Mouse (Mus musculus): ENCODE results near the gene Ppm1j.
"Not testable (repeated sequence)": the region's sequence is repeated elsewhere in the genome, so short reads cannot be mapped to it uniquely, and the experiment has no call there.

Gene Ppm1j

DNA sequence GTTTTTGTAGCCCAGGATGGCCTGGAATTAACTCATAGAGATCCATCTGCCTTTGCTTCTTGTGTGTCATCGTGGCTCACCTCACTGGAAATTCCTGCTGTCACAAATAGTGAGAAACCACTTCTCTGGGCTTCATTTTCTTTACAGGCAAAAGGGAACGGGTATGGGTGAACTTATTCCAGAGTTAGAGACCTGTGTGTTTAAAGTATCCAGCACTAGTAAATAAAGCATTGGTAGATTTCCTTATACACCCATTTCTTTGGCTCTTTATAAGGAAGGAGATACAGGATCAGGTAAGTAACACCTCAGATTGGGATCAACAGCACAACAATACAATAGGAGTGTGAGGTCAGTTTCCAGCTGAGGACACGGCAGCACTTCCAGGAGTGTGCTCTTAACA lies 7.2 kb downstream of the Ppm1j start, which contains the start of gene Rhoc:
TSS of gene Rhoc (plus strand) at position 301 of the 400 bp plus-strand sequence.
- no peak for DNase-seq

DNA sequence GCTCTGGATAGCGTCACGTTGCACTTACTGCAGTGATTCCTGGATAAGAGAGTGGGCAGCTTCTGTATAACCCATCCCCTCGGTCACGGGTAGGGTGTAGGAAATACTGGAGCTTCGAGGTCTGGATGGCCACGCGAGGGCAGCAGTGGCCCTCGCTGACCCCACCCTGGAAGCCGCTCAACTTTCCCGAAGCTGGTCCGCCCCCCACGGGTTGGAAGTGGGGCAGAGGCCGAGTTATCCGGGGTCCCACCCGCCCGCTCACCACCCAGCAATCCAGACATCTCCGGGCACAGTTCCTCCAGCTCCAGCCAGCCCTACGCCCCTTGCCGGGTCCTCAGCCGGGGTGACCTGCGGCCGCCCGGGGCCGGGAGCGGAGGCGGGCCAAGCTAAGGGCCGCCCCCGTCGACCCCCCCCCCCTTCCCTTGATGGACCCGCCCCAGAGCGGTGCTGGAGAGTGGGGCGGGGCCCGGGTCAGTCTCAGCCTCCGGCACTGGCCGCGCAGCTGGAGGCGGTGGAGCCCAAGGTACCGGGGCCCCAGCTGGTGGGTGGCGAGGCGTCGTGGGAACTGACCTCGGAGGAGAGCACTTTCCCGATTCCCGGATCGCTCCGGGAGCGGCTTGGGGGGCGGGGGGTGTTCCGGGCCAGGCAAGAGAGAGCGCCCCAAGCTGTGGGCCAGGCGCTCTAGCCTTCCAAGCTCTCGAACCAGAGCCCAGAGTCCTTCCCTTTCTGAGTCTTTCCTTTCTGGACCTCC lies 7.9 kb downstream of the Ppm1j start:
- DNase-seq, result peak; percentile 93

DNA sequence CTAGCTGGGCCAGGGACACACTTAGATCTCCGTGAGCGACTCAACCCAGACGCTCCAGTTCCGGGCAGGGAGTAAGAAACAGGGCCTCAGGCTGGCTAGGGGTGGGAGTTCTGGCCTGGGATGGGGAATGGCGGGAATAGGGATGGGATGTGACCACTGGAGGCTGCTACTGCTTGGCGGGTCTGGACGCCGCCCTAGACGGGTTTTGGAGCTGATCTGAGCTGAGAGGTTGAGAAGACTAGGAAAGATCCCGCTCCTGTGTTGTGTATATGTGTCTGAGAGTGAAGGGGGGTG lies 8.4 kb downstream of the Ppm1j start:
- peak; percentile 51 for DNase-seq

GRCm38 (mm10) chr3:104789822-104790221 lies 9.0 kb downstream of the Ppm1j start:
- DNase-seq, result peak; percentile 76

DNA sequence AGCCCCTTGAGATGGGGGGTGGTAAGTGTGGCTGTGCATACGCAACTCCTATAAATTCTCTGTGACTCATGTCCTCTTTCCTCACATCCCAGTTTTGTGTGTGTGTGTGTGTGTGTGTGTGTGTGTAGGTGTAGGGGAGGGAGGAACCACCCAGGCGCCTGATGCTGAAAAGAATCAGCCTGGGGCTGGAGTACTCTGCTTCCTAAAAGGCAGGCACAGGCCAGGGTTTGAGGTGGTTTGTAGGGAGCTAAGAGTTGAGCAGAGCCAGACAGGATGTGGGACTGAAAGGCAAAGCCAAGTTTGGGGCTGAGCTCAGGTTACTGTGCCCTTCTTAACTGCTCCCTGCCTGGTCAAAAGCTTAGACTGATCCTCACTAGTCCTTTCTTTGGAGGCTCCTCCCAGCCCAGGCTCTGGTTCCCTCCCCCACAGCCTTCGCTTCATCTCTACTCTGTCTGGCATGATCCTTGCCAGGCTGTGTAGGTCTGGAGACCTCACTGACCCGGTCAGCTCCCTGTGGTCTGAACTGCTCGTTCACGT lies 9.6 kb downstream of the Ppm1j start:
- DNase-seq, result peak; percentile 66

DNA sequence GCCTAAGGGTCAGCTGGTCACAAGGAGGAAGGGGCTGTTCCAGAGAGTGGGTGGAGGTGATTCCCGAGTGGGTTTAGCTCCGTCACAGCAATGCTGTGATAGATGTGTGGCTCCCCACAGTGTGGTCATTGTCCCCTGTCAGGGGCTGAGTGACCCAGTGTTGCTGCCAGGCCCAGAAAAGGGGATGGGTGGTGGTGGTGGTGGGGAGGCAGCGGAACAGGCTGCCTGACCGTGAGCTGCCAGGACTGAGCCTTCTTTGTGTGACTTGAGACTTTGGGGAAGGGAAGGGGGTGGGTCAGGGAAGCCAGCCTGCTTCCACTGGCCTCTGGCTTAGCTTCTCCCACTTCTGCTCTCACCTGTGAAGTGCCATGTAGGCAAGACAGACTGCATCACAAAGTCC lies 10.2 kb downstream of the Ppm1j start:
- peak; percentile 40 for DNase-seq

DNA sequence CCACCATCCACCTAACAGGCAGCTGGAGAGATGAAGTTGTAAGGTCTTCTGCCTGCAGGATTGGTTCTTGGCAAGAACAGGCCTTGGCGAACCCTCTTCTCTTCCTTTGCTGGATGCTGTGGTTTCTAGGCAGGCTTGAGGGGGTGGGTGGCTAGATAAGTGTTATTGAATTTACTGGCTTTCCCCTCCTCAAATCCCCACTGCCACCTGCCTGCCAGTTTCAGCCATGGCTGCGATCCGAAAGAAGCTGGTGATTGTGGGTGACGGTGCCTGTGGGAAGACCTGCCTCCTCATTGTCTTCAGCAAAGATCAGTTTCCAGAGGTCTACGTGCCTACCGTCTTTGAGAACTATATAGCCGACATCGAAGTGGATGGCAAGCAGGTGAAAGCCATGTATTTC lies 10.8 kb downstream of the Ppm1j start:
- no peak for DNase-seq

DNA sequence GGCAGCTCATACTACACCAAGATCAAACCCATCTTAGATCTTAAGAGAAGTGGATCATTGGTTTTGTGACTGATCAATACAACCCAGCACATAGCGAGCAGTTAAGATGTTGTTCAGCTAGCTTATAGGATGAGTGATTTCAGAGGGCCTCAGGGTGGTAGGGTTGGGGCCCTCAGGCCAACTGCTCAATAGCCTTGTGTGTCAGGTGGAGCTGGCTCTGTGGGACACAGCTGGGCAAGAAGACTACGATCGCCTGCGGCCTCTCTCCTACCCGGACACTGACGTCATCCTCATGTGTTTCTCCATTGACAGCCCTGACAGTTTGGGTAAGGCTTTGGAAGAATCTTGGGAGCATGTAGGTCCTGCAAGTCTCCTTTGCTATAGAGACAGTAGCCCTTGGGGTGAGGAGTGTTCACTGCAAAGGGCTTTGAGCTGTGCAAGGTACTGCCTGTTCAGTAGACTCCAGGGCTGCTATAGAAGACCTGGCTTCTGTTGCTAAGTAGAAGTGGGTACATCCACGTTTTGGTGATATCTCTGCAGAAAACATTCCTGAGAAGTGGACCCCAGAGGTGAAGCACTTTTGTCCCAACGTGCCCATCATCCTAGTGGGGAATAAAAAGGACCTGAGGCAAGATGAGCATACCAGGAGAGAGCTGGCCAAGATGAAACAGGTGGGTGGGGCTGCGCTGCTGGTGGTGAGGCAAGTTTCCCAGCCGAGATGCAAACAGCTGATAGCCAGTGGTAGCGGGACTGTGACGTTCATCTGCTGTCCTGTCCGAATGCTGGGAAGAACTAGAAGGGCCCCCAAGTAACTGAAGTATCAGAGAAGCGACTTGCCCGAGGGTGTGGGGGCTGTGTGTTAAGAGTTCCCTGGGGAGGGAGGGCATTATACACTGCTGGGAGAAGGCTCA lies 11.8 kb downstream of the Ppm1j start:
- no peak for DNase-seq

DNA sequence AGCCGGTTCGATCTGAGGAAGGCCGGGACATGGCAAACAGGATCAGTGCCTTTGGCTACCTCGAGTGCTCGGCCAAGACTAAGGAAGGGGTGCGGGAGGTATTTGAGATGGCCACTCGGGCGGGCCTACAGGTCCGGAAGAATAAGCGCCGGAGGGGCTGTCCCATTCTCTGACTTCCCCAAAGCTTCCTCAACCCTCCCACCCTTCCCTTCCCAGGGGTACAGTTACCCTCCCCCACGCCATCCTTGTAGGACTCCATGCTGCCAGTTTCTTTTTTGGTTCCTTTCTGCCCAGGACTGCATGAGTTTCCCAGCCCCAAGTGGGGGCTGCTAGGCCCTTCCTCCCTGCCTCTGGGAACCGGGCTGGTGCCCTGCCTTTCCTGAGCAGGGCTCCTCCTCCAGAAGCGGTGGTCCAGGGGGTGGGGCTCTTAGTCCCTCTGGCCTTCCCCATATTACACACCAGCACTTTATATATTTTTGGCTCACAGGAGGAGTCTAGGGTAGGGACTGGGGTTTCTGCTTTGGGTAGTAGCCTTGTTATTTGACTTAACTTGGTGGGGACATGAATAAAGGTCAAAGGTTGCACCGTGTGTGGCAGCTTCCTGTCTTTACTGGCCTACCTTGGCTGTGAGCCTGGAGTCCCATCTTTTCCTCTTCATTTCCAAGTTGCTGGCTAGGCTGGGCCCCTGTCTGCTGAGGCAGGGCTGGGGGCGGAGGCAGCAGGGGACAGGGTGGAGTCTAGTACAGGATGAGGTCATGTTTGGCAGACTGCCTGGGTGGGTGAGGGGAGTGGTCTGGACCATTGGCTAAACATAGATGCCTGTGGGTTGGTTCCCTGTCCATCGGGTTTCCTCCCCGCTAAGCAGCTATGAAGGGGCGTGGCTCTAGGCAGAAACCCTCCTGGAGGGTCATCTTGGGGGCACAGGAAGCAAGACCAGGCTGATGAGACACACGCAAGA lies 13.3 kb downstream of the Ppm1j start:
- peak; percentile 99 for DNase-seq

DNA sequence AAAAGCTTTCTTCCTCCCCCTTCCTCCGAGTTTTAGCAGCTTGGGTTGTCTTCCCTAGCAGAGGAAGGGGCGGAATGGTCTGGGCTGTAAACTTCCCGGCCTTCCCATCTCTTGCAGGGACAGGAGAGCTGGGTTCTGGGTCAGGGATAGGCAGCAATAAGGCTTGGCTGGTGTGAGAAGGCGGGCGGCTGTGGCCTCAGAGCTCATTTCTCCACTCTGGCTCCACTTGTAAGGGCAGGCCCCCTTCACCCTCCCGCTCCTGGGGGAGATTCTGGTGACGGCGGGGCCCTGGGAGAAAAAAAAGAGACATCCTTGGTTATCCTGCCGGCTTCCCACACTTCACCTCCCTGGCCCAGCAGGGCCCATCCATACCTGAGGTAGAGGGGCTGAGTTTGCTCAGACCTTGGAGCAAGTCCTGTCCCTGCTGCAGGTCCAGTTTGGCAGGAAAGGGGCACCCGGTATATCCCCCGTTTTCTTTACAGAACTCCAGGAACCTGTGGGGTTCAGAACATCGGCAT lies 14.2 kb downstream of the Ppm1j start:
- DNase-seq, result peak; percentile 25

DNA sequence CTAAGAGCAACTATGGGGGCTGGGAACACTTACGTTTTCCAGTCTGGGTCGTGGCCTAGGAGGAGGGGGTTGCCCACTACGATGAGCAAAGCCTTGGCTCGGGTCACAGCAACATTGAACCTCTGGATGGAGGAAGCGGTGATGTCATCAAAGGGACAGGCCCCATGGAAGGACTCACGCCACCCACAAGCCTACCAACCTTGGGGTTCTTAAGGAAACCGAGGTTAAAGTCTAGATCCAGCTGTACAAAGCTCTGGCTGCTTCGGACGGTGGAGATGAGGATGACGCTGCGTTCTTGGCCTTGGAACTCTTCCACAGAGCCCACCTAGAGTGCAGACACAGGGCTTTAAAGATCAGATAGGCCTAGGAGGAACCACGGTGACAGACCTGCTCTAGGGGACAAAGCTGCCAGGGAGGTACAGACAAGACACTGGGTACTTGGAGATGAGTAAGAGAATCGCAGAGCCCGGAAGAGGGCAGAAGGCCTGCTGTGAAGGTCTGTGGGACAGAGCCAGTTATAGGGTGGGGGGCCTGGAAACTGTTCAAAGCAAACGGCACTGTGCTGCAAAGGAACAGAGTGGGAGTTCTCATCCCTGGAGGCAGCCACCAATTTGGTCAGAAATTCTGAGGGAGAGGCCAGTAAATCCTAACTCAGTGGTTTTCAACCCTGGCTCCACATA lies 14.9 kb downstream of the Ppm1j start:
- DNase-seq, result no peak

DNA sequence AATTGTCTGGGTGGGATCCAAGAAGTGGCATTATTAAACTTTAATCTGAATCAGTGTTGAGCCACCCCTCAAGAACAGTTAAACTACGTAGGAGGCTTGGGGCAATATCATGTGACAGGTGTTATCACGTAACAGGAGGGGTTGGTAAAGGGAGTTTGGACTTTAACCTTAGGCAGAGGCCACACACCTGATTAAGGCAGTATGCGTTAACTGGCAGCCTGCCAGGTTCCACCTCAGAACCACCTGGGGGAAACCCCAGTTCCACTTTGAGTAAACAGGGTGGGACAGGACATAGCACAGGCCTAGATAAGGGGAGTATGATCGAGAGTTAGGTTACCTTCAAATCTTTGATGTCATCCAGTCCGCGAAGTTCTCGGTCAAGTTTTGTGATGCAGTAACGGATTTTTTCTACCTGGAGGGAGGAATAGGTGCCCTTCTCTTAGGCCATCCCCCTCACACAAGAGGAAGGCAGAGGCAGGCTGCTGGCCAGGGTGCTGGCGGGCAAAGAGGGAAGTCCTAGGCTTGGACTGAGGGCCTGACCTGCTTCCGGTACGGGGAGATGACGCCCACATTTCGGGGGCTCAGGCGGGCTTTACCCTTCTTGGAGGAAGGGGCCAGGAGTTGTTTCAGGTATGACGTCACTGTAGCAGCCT lies 15.7 kb downstream of the Ppm1j start:
- peak; percentile 42 for DNase-seq

GRCm38 (mm10) chr3:104800681-104801080 lies 19.8 kb downstream of the Ppm1j start:
- no peak for DNase-seq

DNA sequence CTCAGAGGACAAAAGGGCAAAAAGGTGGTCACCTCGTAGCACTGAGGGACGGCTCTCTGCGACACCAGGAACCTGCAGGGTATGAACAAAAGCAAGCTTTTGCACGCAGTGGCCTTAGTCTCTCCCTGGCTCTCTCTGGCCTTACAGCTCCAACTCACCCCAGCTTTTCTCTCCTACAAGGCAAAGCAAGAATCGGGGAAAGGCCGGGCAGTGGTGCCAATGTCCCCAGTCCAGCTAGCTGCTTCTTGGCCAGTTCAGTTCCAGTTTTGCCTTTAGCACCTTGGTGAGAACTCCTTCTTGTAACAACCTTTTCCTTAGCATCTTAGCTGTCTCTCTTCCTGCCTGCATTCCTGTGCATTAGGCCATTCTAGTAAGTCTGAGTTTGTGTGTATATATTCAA lies 20.6 kb downstream of the Ppm1j start:
- DNase-seq, result no peak

DNA sequence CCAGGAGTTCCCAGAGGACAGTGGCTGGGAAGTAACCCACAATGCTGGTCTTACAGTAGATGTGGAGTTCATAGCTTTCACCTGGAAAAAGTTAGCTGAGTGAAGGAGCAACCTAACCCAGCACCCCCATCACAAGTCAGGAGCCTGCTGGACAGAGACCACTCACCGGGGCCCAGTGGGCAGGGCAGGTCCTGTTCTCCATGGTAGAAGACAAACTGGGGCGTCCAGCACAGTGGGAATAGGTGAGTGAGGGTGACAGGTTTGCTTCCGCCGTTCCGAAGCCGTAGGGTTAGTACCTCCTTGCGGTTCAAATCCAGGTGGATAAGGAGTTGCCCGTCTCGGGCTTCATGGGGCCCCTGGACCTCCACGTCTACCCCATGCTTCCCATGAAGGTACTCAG lies 23.5 kb downstream of the Ppm1j start:
- DNase-seq, result no peak

DNA sequence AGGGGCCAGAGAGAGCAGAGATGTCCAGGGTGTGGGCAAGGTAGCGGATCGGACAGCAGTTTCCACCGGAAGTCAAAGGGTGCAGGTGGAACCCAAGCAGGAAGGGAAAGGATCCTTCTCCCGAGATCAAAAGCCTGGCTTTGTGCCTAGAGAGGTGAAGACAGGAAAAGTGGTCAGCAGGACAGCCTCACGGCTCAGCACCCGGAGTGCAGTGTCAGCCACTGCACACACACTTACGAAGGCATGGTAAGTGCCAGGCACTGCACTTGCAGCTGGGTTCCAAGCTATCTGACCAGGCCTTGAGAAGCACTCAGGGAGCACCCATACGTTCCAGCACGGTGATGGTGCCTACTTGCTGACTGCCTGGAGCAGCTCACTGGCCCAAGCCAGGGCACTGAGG lies 24.7 kb downstream of the Ppm1j start:
- no peak for DNase-seq

GRCm38 (mm10) chr3:104811752-104812151 lies 30.9 kb downstream of the Ppm1j start:
- no peak for DNase-seq

DNA sequence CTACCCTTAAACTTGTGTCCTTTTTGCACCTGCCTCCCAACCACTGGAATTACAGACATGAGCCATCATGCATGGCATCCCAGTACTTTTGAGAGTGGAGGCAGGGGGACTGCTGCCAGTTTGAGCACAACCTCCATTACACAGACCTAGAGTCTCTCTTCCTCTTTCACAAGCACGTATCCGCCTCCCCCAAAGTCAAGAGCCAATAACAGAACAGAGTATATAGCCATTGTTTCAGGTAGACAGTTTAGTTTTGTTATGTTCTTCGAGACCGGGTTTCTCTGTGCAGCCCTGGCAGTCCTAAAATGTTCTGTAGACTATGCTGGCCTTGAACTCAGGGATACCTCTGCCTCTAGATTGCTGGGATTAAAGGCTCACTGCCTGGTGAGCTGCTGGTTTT lies 31.4 kb downstream of the Ppm1j start:
- no peak for DNase-seq

DNA sequence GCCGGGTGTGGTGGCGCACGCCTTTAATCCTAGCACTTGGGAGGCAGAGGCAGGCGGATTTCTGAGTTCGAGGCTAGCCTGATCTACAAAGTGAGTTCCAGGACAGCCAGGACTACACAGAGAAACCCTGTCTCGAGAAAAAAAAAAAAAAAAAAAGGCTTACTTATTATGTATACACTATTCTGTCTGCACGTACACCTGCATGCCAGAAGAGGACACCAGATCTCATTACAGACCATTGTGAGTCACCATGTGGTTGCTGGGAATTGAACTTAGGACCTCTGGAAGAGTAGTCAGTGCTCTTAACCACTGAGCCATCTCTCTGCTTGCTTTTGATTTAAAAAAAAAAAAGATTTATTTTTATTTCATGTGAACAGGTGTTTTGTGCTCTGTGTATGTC lies 32.4 kb downstream of the Ppm1j start:
- not testable (repeated sequence) for DNase-seq

DNA sequence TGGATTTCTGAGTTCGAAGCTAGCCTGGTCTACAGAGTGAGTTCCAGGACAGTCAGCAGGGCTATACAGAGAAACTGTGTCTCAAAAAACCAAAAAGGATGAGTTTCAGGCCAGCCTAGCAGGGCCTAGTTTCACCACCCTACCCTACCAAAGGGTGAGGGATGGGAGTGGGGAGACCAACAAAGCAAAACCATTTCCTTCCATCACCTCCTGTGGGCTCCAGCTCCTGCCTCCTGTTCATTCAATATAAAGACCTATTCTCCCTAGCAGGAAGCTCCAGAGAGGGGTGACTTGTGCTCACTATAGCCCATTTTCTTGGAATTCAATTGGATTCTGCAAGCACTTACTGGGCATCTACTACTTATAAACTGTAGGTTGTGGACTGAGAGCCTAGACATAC lies 33.9 kb downstream of the Ppm1j start:
- no peak for DNase-seq

DNA sequence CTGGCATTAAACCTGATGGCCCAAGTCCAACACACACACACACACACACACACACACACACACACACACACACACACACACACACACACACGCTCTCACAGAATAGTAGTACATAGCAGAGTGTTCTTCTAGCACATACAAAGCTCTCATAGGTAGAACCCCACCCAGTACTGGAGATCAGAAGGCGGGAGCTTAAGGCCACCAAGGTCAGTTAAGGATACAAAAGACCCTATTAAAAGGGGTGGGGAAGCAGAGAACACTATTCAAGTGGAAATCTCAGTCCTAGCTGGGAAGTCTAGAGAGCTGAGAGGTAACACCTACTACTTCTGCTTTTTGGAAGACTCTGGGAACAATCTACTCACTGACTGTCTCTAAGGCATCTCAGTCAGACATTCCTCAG lies 34.5 kb downstream of the Ppm1j start:
- DNase-seq, result no peak

Measured in lung, postnatal 10 days (tissue).